Mouse (Mus musculus): ENCODE measurements around the gene Egr2. TPM values are rescaled to one million over a fixed set of nuclear protein-coding genes. Genes with fewer than 3 reads are reported as not detected.
A peak's percentile ranks its signal among the peaks of the same experiment; 100 is the strongest.

Gene Egr2
- polyA plus RNA-seq, 1 experiment, result 0.22 TPM

GRCm38 (mm10) chr10:67535972-67536371 lies 697 bp downstream of the Egr2 start:
- Histone ChIP-seq H3K27me3 (ENCODE audit: control insufficient read depth, insufficient read depth, low read length, poor library complexity, severe bottlenecking) (peaks cover 31% of the 10 kb centered on the region), H3K4me1 (ENCODE audit: control insufficient read depth, insufficient read depth, low read length) (no peaks in the 10 kb centered on the region), H3K27ac (ENCODE audit: insufficient read depth, low read length) (no peak overlapping the region), H3K4me3 (ENCODE audit: low read depth, low read length) (peak overlapping the region; percentile 68), H3K9ac (ENCODE audit: low read depth, poor library complexity, severe bottlenecking) (peak overlapping the region; percentile 6; the same call in 1 of the 2 replicates), H3K36me3 (ENCODE audit: control insufficient read depth, insufficient read depth, low read length, poor library complexity, severe bottlenecking) (no peaks in the 10 kb centered on the region), H3K9me3 (replicated peaks; ENCODE audit: control insufficient read depth, insufficient read depth, low read length, poor library complexity, severe bottlenecking) (no peaks in the 10 kb centered on the region)
- TF ChIP-seq EP300 (IDR thresholded peaks at IDR 0.05; ENCODE audit: insufficient read depth, low read depth, low read length), result no peak
- peak; percentile 54 for TF ChIP-seq CTCF (IDR thresholded peaks at IDR 0.05; ENCODE audit: low read depth, low read length)

GRCm38 (mm10) chr10:67536621-67537141 lies 1.4 kb downstream of the Egr2 start:
- Histone ChIP-seq H3K27me3 (ENCODE audit: control insufficient read depth, insufficient read depth, low read length, poor library complexity, severe bottlenecking) (peaks cover 31% of the 10 kb centered on the region), H3K36me3 (ENCODE audit: control insufficient read depth, insufficient read depth, low read length, poor library complexity, severe bottlenecking) (no peaks in the 10 kb centered on the region), H3K4me1 (ENCODE audit: control insufficient read depth, insufficient read depth, low read length) (no peaks in the 10 kb centered on the region), H3K27ac (ENCODE audit: insufficient read depth, low read length) (no peak overlapping the region), H3K9ac (ENCODE audit: low read depth, poor library complexity, severe bottlenecking) (peak overlapping the region; percentile 75; the same call in 1 of the 2 replicates), H3K9me3 (replicated peaks; ENCODE audit: control insufficient read depth, insufficient read depth, low read length, poor library complexity, severe bottlenecking) (no peaks in the 10 kb centered on the region), H3K4me3 (ENCODE audit: low read depth, low read length) (peak overlapping the region; percentile 68)
- no peak for TF ChIP-seq POLR2A (IDR thresholded peaks at IDR 0.05; ENCODE audit: insufficient read depth, low read length)
- TF ChIP-seq CTCF (IDR thresholded peaks at IDR 0.05; ENCODE audit: low read depth, low read length), result no peak
- TF ChIP-seq EP300 (IDR thresholded peaks at IDR 0.05; ENCODE audit: insufficient read depth, low read depth, low read length), result no peak

- H3K9ac ChIP-seq (ENCODE audit: low read depth, poor library complexity, severe bottlenecking), result peak overlapping the region; percentile 75
- H3K27ac ChIP-seq (ENCODE audit: insufficient read depth, low read length), result no peak overlapping the region
- H3K36me3 ChIP-seq (ENCODE audit: control insufficient read depth, insufficient read depth, low read length, poor library complexity, severe bottlenecking), result no peaks in the 10 kb centered on the region
- peak overlapping the region; percentile 69 for H3K4me3 ChIP-seq (ENCODE audit: low read depth, low read length)
- H3K4me1 ChIP-seq (ENCODE audit: control insufficient read depth, insufficient read depth, low read length), result no peaks in the 10 kb centered on the region
- TF ChIP-seq EP300 (IDR thresholded peaks at IDR 0.05; ENCODE audit: insufficient read depth, low read depth, low read length), result no peak
- no peak for TF ChIP-seq CTCF (IDR thresholded peaks at IDR 0.05; ENCODE audit: low read depth, low read length)
- no peak for TF ChIP-seq POLR2A (IDR thresholded peaks at IDR 0.05; ENCODE audit: insufficient read depth, low read length)
- peaks cover 31% of the 10 kb centered on the region for H3K27me3 ChIP-seq (ENCODE audit: control insufficient read depth, insufficient read depth, low read length, poor library complexity, severe bottlenecking)
- H3K9me3 ChIP-seq (replicated peaks; ENCODE audit: control insufficient read depth, insufficient read depth, low read length, poor library complexity, severe bottlenecking), result no peaks in the 10 kb centered on the region
Observed at GRCm38 (mm10) chr10:67537151-67537994, 2.1 kb downstream of the Egr2 start.

- no peaks in the 10 kb centered on the region for H3K4me1 ChIP-seq (ENCODE audit: control insufficient read depth, insufficient read depth, low read length)
- no peaks in the 10 kb centered on the region for H3K9me3 ChIP-seq (replicated peaks; ENCODE audit: control insufficient read depth, insufficient read depth, low read length, poor library complexity, severe bottlenecking)
- TF ChIP-seq POLR2A (IDR thresholded peaks at IDR 0.05; ENCODE audit: insufficient read depth, low read length) (no peak), CTCF (IDR thresholded peaks at IDR 0.05; ENCODE audit: low read depth, low read length) (no peak), EP300 (IDR thresholded peaks at IDR 0.05; ENCODE audit: insufficient read depth, low read depth, low read length) (no peak)
Observed at GRCm38 (mm10) chr10:67538106-67538505, 2.8 kb downstream of the Egr2 start.

GRCm38 (mm10) chr10:67538585-67539400 lies 3.5 kb downstream of the Egr2 start:
- Histone ChIP-seq H3K9me3 (replicated peaks; ENCODE audit: control insufficient read depth, insufficient read depth, low read length, poor library complexity, severe bottlenecking) (no peaks in the 10 kb centered on the region), H3K27me3 (ENCODE audit: control insufficient read depth, insufficient read depth, low read length, poor library complexity, severe bottlenecking) (peaks cover 30% of the 10 kb centered on the region), H3K4me3 (ENCODE audit: low read depth, low read length) (peak overlapping the region; percentile 65), H3K27ac (ENCODE audit: insufficient read depth, low read length) (no peak overlapping the region), H3K4me1 (ENCODE audit: control insufficient read depth, insufficient read depth, low read length) (no peaks in the 10 kb centered on the region), H3K36me3 (ENCODE audit: control insufficient read depth, insufficient read depth, low read length, poor library complexity, severe bottlenecking) (no peaks in the 10 kb centered on the region), H3K9ac (ENCODE audit: low read depth, poor library complexity, severe bottlenecking) (peak overlapping the region; percentile 75)
- TF ChIP-seq CTCF (IDR thresholded peaks at IDR 0.05; ENCODE audit: low read depth, low read length) (no peak), POLR2A (IDR thresholded peaks at IDR 0.05; ENCODE audit: insufficient read depth, low read length) (no peak), EP300 (IDR thresholded peaks at IDR 0.05; ENCODE audit: insufficient read depth, low read depth, low read length) (no peak)

More at GRCm38 (mm10) chr10:67538106-67538505, 2.8 kb downstream of the Egr2 start:
- no peaks in the 10 kb centered on the region for H3K36me3 ChIP-seq (ENCODE audit: control insufficient read depth, insufficient read depth, low read length, poor library complexity, severe bottlenecking)
- no peak overlapping the region for H3K27ac ChIP-seq (ENCODE audit: insufficient read depth, low read length)
- peak overlapping the region; percentile 65 for H3K4me3 ChIP-seq (ENCODE audit: low read depth, low read length)
- peak overlapping the region; percentile 75 for H3K9ac ChIP-seq (ENCODE audit: low read depth, poor library complexity, severe bottlenecking)
- H3K27me3 ChIP-seq (ENCODE audit: control insufficient read depth, insufficient read depth, low read length, poor library complexity, severe bottlenecking), result peaks cover 31% of the 10 kb centered on the region
